8 mouse cellular contexts compared by ENCODE assay signal in the genomic region with DNA sequence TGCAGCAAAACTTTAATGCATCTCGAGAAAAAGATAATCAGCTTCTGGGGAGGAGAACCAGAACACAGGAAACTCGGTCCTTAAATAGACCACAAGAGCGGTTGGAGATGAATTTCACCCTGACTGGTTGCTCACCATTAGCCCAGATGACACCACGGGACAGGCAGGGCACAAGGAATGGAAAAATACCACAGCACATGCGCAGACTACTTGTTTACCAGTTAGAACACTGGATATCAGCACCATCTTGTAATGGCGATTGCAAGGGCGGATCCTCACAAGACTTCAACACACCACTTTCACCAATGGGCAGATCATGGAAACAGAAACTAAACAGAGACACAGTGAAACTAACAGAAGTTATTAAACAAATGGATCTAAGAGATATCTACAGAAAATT.
DNase-seq lines count a peak whose midpoint lies in the region; ATAC-seq and TF ChIP-seq lines count a peak whose summit lies in the region.
"Not testable (repeated sequence)": the region's sequence is repeated elsewhere in the genome, so short reads cannot be mapped to it uniquely, and the experiment has no call there.

No protein-coding gene starts in this region.

- not testable (repeated sequence) for H3K4me1 ChIP-seq in erythroblast, embryonic 14.5 days (ENCODE audit: control insufficient read depth); heart, embryonic 15.5 days (replicated peaks); liver, adult 2 months (ENCODE audit: control insufficient read depth, insufficient read depth, low read length); lung, embryonic 15.5 days; small intestine, adult 2 months (ENCODE audit: control insufficient read depth, insufficient read depth, insufficient read length, low read length)

- H3K36me3 ChIP-seq in erythroblast, embryonic 14.5 days (ENCODE audit: control insufficient read depth); heart, embryonic 15.5 days; liver, adult 2 months (ENCODE audit: control insufficient read depth, insufficient read depth, low read length); lung, embryonic 15.5 days; small intestine, adult 2 months (ENCODE audit: control insufficient read depth, insufficient read depth, low read length): not testable (repeated sequence)

- not testable (repeated sequence) for H3K27me3 ChIP-seq in erythroblast, embryonic 14.5 days (ENCODE audit: control insufficient read depth); heart, embryonic 15.5 days; liver, adult 2 months (ENCODE audit: control insufficient read depth, insufficient read depth, low read length); lung, embryonic 15.5 days; small intestine, adult 2 months (ENCODE audit: control insufficient read depth, insufficient read depth, low read length)

- WGBS in heart, embryonic 15.5 days = 76% methylated on average over 7 of the region's 7 CpGs
- 62% methylated on average over 7 of the region's 7 CpGs for WGBS in liver, adult 2 months
- 83% methylated on average over 7 of the region's 7 CpGs for WGBS in lung, embryonic 15.5 days
- WGBS in small intestine, adult 2 months = 61% methylated on average over 7 of the region's 7 CpGs

- H3K79me2 ChIP-seq in liver, adult 2 months (ENCODE audit: control insufficient read depth, insufficient read depth, low read length) = not testable (repeated sequence)

- peak overlapping the region; percentile 74 for H3K4me3 ChIP-seq in erythroblast, embryonic 14.5 days (replicated peaks)
- peak overlapping the region; percentile 47 for H3K4me3 ChIP-seq in heart, embryonic 15.5 days
- H3K4me3 ChIP-seq in liver, adult 2 months (ENCODE audit: insufficient read depth, low read depth, low read length) = peak overlapping the region; percentile 75
- peak overlapping the region; percentile 31 for H3K4me3 ChIP-seq in lung, embryonic 15.5 days
- H3K4me3 ChIP-seq in small intestine, adult 2 months (ENCODE audit: low read depth, low read length) = peak overlapping the region; percentile 43; the same call in 1 of the 2 replicates

- H3K27ac ChIP-seq in heart, embryonic 15.5 days = peak overlapping the region; percentile 56; the same call in 1 of the 2 replicates
- H3K27ac ChIP-seq in liver, adult 2 months (replicated peaks; ENCODE audit: insufficient read depth, low read depth, low read length) = peak overlapping the region; percentile 38
- not testable (repeated sequence) for H3K27ac ChIP-seq in lung, embryonic 15.5 days; small intestine, adult 2 months (ENCODE audit: insufficient read depth, low read depth, low read length)

- peak overlapping the region; percentile 54 for H3K4me2 ChIP-seq in heart, embryonic 15.5 days
- peak overlapping the region; percentile 43 for H3K4me2 ChIP-seq in lung, embryonic 15.5 days

- TF ChIP-seq CTCF in liver, adult 2 months (IDR thresholded peaks at IDR 0.05; ENCODE audit: low read depth, low read length); small intestine, adult 2 months (IDR thresholded peaks at IDR 0.05; ENCODE audit: extremely low read depth, insufficient read length, insufficient replicate concordance, low read depth, low read length): not testable (repeated sequence)

- TF ChIP-seq POLR2A in liver, adult 2 months (IDR thresholded peaks at IDR 0.05; ENCODE audit: extremely low read depth, insufficient read depth, low read length); small intestine, adult 2 months (IDR thresholded peaks at IDR 0.05; ENCODE audit: low read depth, low read length): not testable (repeated sequence)

- ATAC-seq in heart, embryonic 15.5 days (replicated peaks; ENCODE audit: insufficient number of reproducible peaks, insufficient read depth, low FRiP score, low read depth); lung, embryonic 15.5 days (ENCODE audit: borderline replicate concordance, extremely low read depth, low FRiP score, low TSS enrichment): not testable (repeated sequence)

- H3K9ac ChIP-seq in heart, embryonic 15.5 days; lung, embryonic 15.5 days: not testable (repeated sequence)
- H3K9ac ChIP-seq in liver, adult 2 months (ENCODE audit: low read depth, low read length) = peak overlapping the region; percentile 16; the same call in 1 of the 2 replicates

- peak; percentile 83 for DNase-seq in CD4-positive helper T cell, adult 2 months (ENCODE audit: low read depth, low spot score)
- peak; percentile 44 to 70 for DNase-seq in adrenal gland, adult (ENCODE audit: inconsistent age in 2 of 2, low spot score in 1 of 2)
- DNase-seq in liver, adult 2 months (ENCODE audit: extremely low read depth, low read depth, low spot score) = peak; percentile 48
- DNase-seq in thymus, postnatal 25 days = peak; percentile 30

- not testable (repeated sequence) for H3K9me3 ChIP-seq in erythroblast, embryonic 14.5 days (ENCODE audit: control insufficient read depth, low read length); heart, embryonic 15.5 days (replicated peaks); lung, embryonic 15.5 days

Comparison
In these comparisons a context has a peak if more than half of its experiments do, and no peak if none do; other contexts are left out.
1. DNase-seq: peak in every context shown above with its lines; median percentile 83 in CD4-positive helper T cell, adult 2 months; 57 in adrenal gland, adult; 48 in liver, adult 2 months; 30 in thymus, postnatal 25 days.